Mouse (Mus musculus) neural tube, embryonic 12.5 days (tissue): ENCODE measurements around the gene Acot5. TPM values are rescaled to one million over a fixed set of nuclear protein-coding genes. Genes with fewer than 3 reads are reported as not detected.
"Not testable (repeated sequence)": the region's sequence is repeated elsewhere in the genome, so short reads cannot be mapped to it uniquely, and the experiment has no call there.

ENCODE experiments used
- ATAC-seq: fragments of 200-750 bp; cut with Nextera tagmentation; 2 replicates; pipeline ENCODE4 v1.8.0; 2017; ENCODE audit warnings: low read depth, mild to moderate bottlenecking, moderate TSS enrichment, moderate library complexity; ENCODE audit not compliant: low FRiP score
- H3K27ac ChIP-seq: fragments of 300-500 bp; sonication (generic); 2 replicates; pipeline ENCODE4 v1.5.1; 2016
- H3K27me3 ChIP-seq: fragments of 300-500 bp; sonication (generic); replicated peaks from 2 replicates; pipeline ENCODE4 v1.6.1; 2016; ENCODE audit warnings: mild to moderate bottlenecking
- H3K36me3 ChIP-seq: fragments of 300-500 bp; sonication (generic); 2 replicates; pipeline ENCODE4 v1.6.1; 2016; ENCODE audit warnings: mild to moderate bottlenecking
- H3K4me1 ChIP-seq: fragments of 300-500 bp; sonication (generic); 2 replicates; pipeline ENCODE4 v1.6.1; 2016
- H3K4me2 ChIP-seq: fragments of 300-500 bp; sonication (generic); replicated peaks from 2 replicates; pipeline ENCODE4 v1.6.1; 2016; ENCODE audit warnings: mild to moderate bottlenecking
- H3K4me3 ChIP-seq: fragments of 300-500 bp; sonication (generic); 2 replicates; pipeline ENCODE4 v1.5.1; 2016
- H3K9ac ChIP-seq: fragments of 300-500 bp; sonication (generic); 2 replicates; pipeline ENCODE4 v1.6.1; 2016; ENCODE audit warnings: mild to moderate bottlenecking
- H3K9me3 ChIP-seq: fragments of 300-500 bp; sonication (generic); 2 replicates; pipeline ENCODE4 v1.6.1; 2016; ENCODE audit warnings: mild to moderate bottlenecking
- WGBS: fragments of 180-500 bp; shearing (Covaris S2); methylation state at CpG from one replicate; pipeline ENCODE4 v1.1.7; 2016; 5-methylcytosine and 5-hydroxymethylcytosine counted together
- polyA plus RNA-seq: library from polyadenylated mRNA; unstranded; fragments of >200 nt; fragmentation: Nextera tagmentation; extraction: Ambion mirVana; gene quantifications from 2 replicates; pipeline ENCODE4 v1.2.1, GENCODE M21; 2016

Gene Acot5
- polyA plus RNA-seq, 1 experiment from 2014 or later, result 0.25 TPM

DNA sequence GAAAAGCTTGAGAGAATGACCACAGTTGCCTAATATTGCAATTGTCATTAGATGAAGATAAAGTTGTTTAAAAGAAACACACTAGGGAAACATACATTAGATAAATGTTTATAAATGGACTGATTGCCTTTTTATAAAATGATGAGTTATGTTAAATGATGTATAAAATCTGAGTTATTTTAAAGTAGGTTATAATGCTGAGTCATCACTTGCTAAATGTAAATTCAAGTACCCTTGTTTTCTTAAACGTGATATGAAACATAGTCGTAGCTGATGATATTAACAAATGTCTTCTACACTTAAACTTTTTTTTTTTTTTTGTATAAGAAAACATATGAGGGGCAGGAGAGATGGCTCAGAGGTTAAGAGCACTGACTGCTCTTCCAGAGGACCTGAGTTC is 5.3 kb upstream of the Acot5 start:
- Histone ChIP-seq H3K27ac (no peak overlapping the region), H3K27me3 (peaks cover 13% of the 10 kb centered on the region), H3K36me3 (no peaks in the 10 kb centered on the region), H3K9me3 (no peaks in the 10 kb centered on the region), H3K9ac (no peak overlapping the region), H3K4me3 (no peak overlapping the region), H3K4me2 (no peak overlapping the region), H3K4me1 (no peaks in the 10 kb centered on the region)
- ATAC-seq, result no peak
- WGBS, result 86% methylated on average over 2 of the region's 2 CpGs

DNA sequence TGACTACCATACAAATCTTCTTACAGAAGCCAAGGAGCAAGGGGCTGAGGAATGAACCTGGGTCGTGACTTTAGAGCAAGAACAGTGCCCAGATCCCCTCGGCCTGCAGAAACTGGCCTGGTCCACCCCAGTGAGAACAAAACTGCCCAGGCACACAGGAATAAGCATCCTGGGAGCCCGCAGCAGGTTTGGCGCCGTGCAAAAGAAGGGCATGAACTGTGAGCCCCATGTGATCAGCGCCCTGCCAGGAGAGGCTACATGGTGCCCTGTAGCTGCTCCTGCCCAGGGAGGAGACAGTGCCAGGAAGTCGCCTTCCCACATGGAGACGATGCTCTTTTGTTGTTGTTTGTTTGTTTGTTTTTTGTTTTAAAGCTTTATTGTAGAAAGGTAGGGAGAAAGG is 4.5 kb upstream of the Acot5 start:
- WGBS, result 79% methylated on average over 8 of the region's 8 CpGs
- Histone ChIP-seq H3K4me2 (no peak overlapping the region), H3K27me3 (peaks cover 21% of the 10 kb centered on the region), H3K36me3 (no peaks in the 10 kb centered on the region), H3K9ac (no peak overlapping the region), H3K4me3 (no peak overlapping the region), H3K4me1 (no peaks in the 10 kb centered on the region), H3K27ac (no peak overlapping the region), H3K9me3 (no peaks in the 10 kb centered on the region)
- ATAC-seq, result no peak

- H3K27me3 ChIP-seq, result peaks cover 28% of the 10 kb centered on the region
- H3K4me2 ChIP-seq, result no peak overlapping the region
- no peaks in the 10 kb centered on the region for H3K36me3 ChIP-seq
- H3K27ac ChIP-seq, result no peak overlapping the region
- H3K9me3 ChIP-seq, result no peaks in the 10 kb centered on the region
- ATAC-seq, result no peak
- H3K4me3 ChIP-seq, result no peak overlapping the region
- H3K9ac ChIP-seq, result no peak overlapping the region
- WGBS, result 83% methylated on average over 4 of the region's 4 CpGs
- H3K4me1 ChIP-seq, result no peaks in the 10 kb centered on the region
These were observed 1.4 kb upstream of the Acot5 start for GRCm38 (mm10) chr12:84067752-84068151.

DNA sequence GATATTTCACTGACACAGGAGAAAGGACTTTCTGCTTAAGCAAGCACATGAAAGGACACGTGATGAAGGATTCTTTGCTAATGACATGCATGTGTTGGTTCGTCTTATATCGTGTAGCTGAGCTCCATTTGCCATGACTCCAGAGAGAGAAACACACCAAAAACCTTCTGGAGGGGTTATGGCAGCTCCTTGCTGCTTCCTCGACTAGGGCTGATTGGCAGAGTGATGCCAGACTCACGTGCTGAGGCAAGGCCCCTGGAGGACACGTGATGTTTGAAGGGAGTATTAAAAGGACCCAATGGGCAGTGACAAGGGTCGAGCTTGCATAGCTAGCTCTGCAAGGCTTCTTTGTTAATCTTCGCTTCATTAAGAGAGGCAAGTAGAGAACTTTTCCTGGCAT is 829 bp upstream of the Acot5 start:
- Histone ChIP-seq H3K27ac (no peak overlapping the region), H3K27me3 (peaks cover 28% of the 10 kb centered on the region), H3K4me1 (no peaks in the 10 kb centered on the region), H3K4me2 (no peak overlapping the region), H3K9me3 (no peaks in the 10 kb centered on the region), H3K9ac (no peak overlapping the region), H3K4me3 (no peak overlapping the region), H3K36me3 (no peaks in the 10 kb centered on the region)
- no peak for ATAC-seq
- WGBS, result 71% methylated on average over 8 of the region's 8 CpGs

DNA sequence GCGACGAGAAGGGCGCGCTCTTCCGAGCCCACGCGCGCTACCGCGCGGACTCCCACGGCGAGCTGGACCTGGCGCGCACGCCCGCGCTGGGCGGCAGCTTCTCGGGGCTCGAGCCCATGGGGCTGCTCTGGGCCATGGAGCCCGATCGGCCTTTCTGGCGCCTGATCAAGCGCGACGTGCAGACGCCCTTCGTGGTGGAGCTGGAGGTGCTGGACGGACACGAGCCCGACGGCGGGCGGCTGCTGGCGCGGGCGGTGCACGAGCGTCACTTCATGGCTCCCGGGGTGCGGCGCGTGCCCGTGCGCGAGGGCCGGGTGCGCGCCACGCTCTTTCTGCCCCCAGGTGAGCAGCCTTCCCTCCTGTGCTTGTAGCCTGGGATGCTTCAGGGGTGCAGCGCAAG is 457 bp downstream of the Acot5 start:
- not testable (repeated sequence) for H3K27ac ChIP-seq, H3K36me3 ChIP-seq, H3K4me1 ChIP-seq, ATAC-seq, H3K9me3 ChIP-seq
- Histone ChIP-seq H3K9ac (0 out of 2 replicates have a peak overlapping the region, but pooled peaks have one; percentile 40), H3K4me3 (peak overlapping the region; percentile 33), H3K4me2 (peak overlapping the region; percentile 63), H3K27me3 (peaks cover 27% of the 10 kb centered on the region)
- 2% methylated on average over 41 of the region's 52 CpGs for WGBS

GRCm38 (mm10) chr12:84071696-84072095 is 2.6 kb downstream of the Acot5 start:
- Histone ChIP-seq H3K4me2 (no peak overlapping the region), H3K27me3 (peaks cover 25% of the 10 kb centered on the region), H3K9ac (no peak overlapping the region), H3K4me3 (no peak overlapping the region), H3K4me1 (no peaks in the 10 kb centered on the region), H3K27ac (no peak overlapping the region), H3K36me3 (no peaks in the 10 kb centered on the region), H3K9me3 (no peaks in the 10 kb centered on the region)
- ATAC-seq, result no peak
- 98% methylated on average over 2 of the region's 2 CpGs for WGBS

DNA sequence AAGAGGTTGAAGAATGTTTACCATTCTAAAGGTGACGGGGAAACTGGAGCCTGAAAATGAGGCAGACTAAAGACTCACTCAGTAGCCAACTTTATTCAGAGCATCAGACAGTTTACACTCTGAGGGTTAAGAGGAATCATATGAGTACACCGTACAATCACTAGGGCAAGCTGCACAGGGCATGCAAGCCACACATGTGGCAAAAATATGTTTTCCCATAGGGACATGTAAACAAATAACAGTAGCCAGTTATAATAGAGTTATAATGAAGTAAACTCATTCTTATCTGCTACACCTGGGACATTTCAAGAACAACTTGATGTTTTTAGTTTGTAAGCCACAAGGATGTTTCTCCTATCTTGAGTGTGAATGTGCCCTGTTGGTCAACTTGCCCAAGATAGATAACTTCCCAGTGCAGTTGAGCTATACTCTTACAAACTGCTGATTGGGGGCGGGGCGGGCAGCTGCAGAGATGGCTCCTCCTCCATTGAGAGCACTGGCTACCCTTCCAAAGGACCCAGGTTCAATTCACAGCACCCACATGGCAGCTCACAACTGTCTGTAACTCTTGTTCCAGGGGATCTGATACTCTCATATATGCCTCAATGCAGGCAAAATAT is 8.4 kb downstream of the Acot5 start:
- no peak overlapping the region for H3K4me3 ChIP-seq
- no peak overlapping the region for H3K9ac ChIP-seq
- no peaks in the 10 kb centered on the region for H3K36me3 ChIP-seq
- no peaks in the 10 kb centered on the region for H3K4me1 ChIP-seq
- no peak overlapping the region for H3K27ac ChIP-seq
- ATAC-seq, result no peak
- no peak overlapping the region for H3K4me2 ChIP-seq
- H3K27me3 ChIP-seq, result no peaks in the 10 kb centered on the region
- no peaks in the 10 kb centered on the region for H3K9me3 ChIP-seq
- WGBS, result 95% methylated on average over 4 of the region's 4 CpGs

DNA sequence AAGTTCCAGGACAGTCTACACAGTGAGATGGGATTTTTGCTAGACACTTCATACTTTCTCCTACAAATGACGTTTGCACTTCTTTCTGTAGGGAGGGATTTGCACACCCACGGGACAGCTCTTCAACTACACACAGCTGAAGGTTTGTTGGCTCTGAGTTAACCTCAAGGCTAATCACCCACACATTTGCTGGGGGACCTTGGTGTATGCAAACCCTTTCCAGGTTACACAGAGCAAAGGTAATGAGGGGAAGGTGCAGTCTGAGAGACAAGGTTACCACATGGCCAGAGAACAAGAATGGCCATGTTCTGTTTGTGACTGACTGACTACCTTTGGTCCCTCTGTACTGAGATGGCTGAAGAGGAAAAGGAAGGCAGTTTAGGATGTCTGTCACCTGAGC is 14.7 kb downstream of the Acot5 start:
- 90% methylated on average over 2 of the region's 2 CpGs for WGBS
- Histone ChIP-seq H3K36me3 (no peaks in the 10 kb centered on the region), H3K4me3 (no peak overlapping the region), H3K27me3 (no peaks in the 10 kb centered on the region), H3K4me1 (no peaks in the 10 kb centered on the region), H3K9me3 (peaks cover 6% of the 10 kb centered on the region; the same call in 1 of the 2 replicates), H3K9ac (no peak overlapping the region), H3K4me2 (no peak overlapping the region), H3K27ac (no peak overlapping the region)
- no peak for ATAC-seq

- Histone ChIP-seq H3K4me1 (no peaks in the 10 kb centered on the region), H3K27ac (no peak overlapping the region), H3K4me2 (no peak overlapping the region), H3K9ac (no peak overlapping the region), H3K4me3 (no peak overlapping the region), H3K36me3 (no peaks in the 10 kb centered on the region), H3K27me3 (no peaks in the 10 kb centered on the region), H3K9me3 (peaks cover 12% of the 10 kb centered on the region)
- 87% methylated on average over 4 of the region's 4 CpGs for WGBS
- ATAC-seq, result no peak
These were observed 15.5 kb downstream of the Acot5 start for GRCm38 (mm10) chr12:84084581-84084980.

- not testable (repeated sequence) for H3K4me1 ChIP-seq, H3K4me3 ChIP-seq, H3K27ac ChIP-seq, H3K36me3 ChIP-seq, H3K9ac ChIP-seq, ATAC-seq, H3K27me3 ChIP-seq, H3K4me2 ChIP-seq
- WGBS, result 89% methylated on average over 5 of the region's 5 CpGs
- peaks cover 16% of the 10 kb centered on the region; the same call in 1 of the 2 replicates for H3K9me3 ChIP-seq
These were observed 25.5 kb downstream of the Acot5 start for GRCm38 (mm10) chr12:84094666-84095065.

- no peak for ATAC-seq
- Histone ChIP-seq H3K27ac (no peak overlapping the region), H3K9me3 (0 out of 2 replicates have a peak, but pooled peaks cover 3% of the 10 kb centered on the region), H3K4me3 (no peak overlapping the region), H3K4me1 (no peaks in the 10 kb centered on the region), H3K4me2 (no peak overlapping the region), H3K27me3 (no peaks in the 10 kb centered on the region), H3K36me3 (no peaks in the 10 kb centered on the region), H3K9ac (no peak overlapping the region)
- WGBS, result 95% methylated on average over 2 of the region's 2 CpGs
These were observed 30.5 kb downstream of the Acot5 start for GRCm38 (mm10) chr12:84099605-84100004.

- Histone ChIP-seq H3K27ac (no peak overlapping the region), H3K4me1 (no peaks in the 10 kb centered on the region), H3K4me3 (no peak overlapping the region), H3K4me2 (peak overlapping the region; percentile 75), H3K27me3 (no peaks in the 10 kb centered on the region), H3K36me3 (no peaks in the 10 kb centered on the region), H3K9me3 (0 out of 2 replicates have a peak, but pooled peaks cover 3% of the 10 kb centered on the region), H3K9ac (no peak overlapping the region)
- no peak for ATAC-seq
- WGBS, result 43% methylated on average over 1 of the region's 1 CpGs
These were observed 30.9 kb downstream of the Acot5 start for GRCm38 (mm10) chr12:84100071-84100470.
